Mouse (Mus musculus): ENCODE measurements around the gene Rgs13. TPM values are rescaled to one million over a fixed set of nuclear protein-coding genes. Genes with fewer than 3 reads are reported as not detected.

The Rgs13 gene
- polyA plus RNA-seq (2015; fragmentation: Nextera tagmentation; extraction: Ambion mirVana) = not detected in 2 replicates

DNA sequence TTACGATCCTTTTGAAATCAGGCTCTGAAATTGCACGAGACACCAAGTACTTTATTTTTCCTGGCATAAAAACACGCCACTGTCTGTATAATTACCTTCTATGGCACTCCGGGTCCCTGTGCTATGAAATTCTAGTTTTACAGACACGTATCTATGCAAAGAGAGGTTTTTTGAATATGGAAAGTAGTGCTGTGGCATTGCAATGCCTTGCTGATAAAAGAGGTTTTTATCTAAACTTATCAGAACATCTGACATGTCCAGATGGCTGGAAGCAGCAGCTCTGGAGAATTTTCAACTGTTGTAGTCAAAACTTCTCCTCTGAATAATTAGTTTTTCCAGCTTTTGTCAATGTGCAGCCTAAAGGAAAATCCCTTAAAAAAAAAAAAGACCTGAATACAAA lies at the start of gene Rgs13:
Gene Rgs13 (minus strand): TSS at position 207 of the 400 bp plus-strand sequence.
- Histone ChIP-seq H3K27me3 (ENCODE audit: insufficient read depth, low read length) (no peaks in the 10 kb centered on the region), H3K9me3 (ENCODE audit: low read length) (no peaks in the 10 kb centered on the region), H3K4me1 (ENCODE audit: insufficient read depth) (no peaks in the 10 kb centered on the region), H3K4me3 (ENCODE audit: low read depth, low read length) (no peak within 1 kb of the TSS), H3K27ac (ENCODE audit: low read depth) (no peak within 1 kb of the TSS), H3K36me3 (replicated peaks; ENCODE audit: insufficient read depth, low read length) (no peaks in the 10 kb centered on the region), H3K4me2 (ENCODE audit: low read depth, low read length) (no peak within 1 kb of the TSS), H3K9ac (replicated peaks) (no peak within 1 kb of the TSS)
- TF ChIP-seq EP300 (IDR thresholded peaks at IDR 0.05; ENCODE audit: low read depth) = no peak
- TF ChIP-seq CTCF (IDR thresholded peaks at IDR 0.05; ENCODE audit: low read depth) = no peak
- no peak for DNase-seq
- no peak for ATAC-seq
- 70% methylated on average over 5 of the region's 5 CpGs for WGBS (ENCODE audit: insufficient replicate concordance)

DNA sequence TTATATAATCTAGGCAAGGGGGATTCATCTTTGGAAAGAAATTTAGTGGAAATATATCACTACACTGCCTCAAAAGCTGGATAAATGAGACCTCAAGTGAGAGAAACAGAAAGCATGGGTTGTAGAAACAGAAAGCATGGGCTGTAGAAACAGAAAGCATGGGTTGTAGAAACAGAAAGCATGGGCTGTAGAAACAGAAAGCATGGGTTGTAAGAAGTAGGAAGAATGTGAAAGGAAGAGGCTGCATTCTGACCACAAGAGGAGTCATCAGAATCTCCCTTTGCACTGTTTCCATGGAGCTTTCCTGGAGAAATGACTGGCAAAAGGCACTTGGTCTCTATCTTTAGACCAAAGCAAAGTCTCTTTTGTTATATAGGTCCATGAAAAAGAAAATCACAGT lies 38.1 kb upstream of the Rgs13 start:
- TF ChIP-seq EP300 (IDR thresholded peaks at IDR 0.05; ENCODE audit: low read depth) (no peak), CTCF (IDR thresholded peaks at IDR 0.05; ENCODE audit: low read depth) (no peak)
- H3K27me3 ChIP-seq (ENCODE audit: insufficient read depth, low read length) = no peaks in the 10 kb centered on the region

GRCm38 (mm10) chr1:144210912-144211311 lies 33.7 kb upstream of the Rgs13 start:
- Histone ChIP-seq H3K9me3 (ENCODE audit: low read length) (no peaks in the 10 kb centered on the region), H3K4me3 (ENCODE audit: low read depth, low read length) (no peak overlapping the region), H3K9ac (replicated peaks) (no peak overlapping the region), H3K36me3 (replicated peaks; ENCODE audit: insufficient read depth, low read length) (no peaks in the 10 kb centered on the region), H3K27ac (ENCODE audit: low read depth) (no peak overlapping the region), H3K4me1 (ENCODE audit: insufficient read depth) (no peaks in the 10 kb centered on the region), H3K4me2 (ENCODE audit: low read depth, low read length) (no peak overlapping the region), H3K27me3 (ENCODE audit: insufficient read depth, low read length) (no peaks in the 10 kb centered on the region)
- 64% methylated on average over 3 of the region's 3 CpGs for WGBS (ENCODE audit: insufficient replicate concordance)
- ATAC-seq (no peak), DNase-seq (no peak)
- no peak for TF ChIP-seq EP300 (IDR thresholded peaks at IDR 0.05; ENCODE audit: low read depth)
- TF ChIP-seq CTCF (IDR thresholded peaks at IDR 0.05; ENCODE audit: low read depth) = no peak

More for the DNA sequence above, 38.1 kb upstream of the Rgs13 start:
- no peak overlapping the region for H3K27ac ChIP-seq (ENCODE audit: low read depth)
- no peak for ATAC-seq
- H3K4me1 ChIP-seq (ENCODE audit: insufficient read depth) = no peaks in the 10 kb centered on the region
- no peaks in the 10 kb centered on the region for H3K36me3 ChIP-seq (replicated peaks; ENCODE audit: insufficient read depth, low read length)
- no peak overlapping the region for H3K4me3 ChIP-seq (ENCODE audit: low read depth, low read length)
- no peak overlapping the region for H3K4me2 ChIP-seq (ENCODE audit: low read depth, low read length)
- DNase-seq = no peak
- H3K9ac ChIP-seq (replicated peaks) = no peak overlapping the region
- no peaks in the 10 kb centered on the region for H3K9me3 ChIP-seq (ENCODE audit: low read length)

GRCm38 (mm10) chr1:144206281-144207061 lies 29.3 kb upstream of the Rgs13 start:
- H3K9me3 ChIP-seq (ENCODE audit: low read length) = no peaks in the 10 kb centered on the region
- H3K27ac ChIP-seq (ENCODE audit: low read depth) = no peak overlapping the region
- H3K27me3 ChIP-seq (ENCODE audit: insufficient read depth, low read length) = no peaks in the 10 kb centered on the region
- DNase-seq (no peak), ATAC-seq (no peak)
- H3K4me2 ChIP-seq (ENCODE audit: low read depth, low read length) = no peak overlapping the region
- H3K4me1 ChIP-seq (ENCODE audit: insufficient read depth) = no peaks in the 10 kb centered on the region
- WGBS (ENCODE audit: insufficient replicate concordance) = 65% methylated on average over 7 of the region's 7 CpGs
- H3K36me3 ChIP-seq (replicated peaks; ENCODE audit: insufficient read depth, low read length) = no peaks in the 10 kb centered on the region
- no peak overlapping the region for H3K4me3 ChIP-seq (ENCODE audit: low read depth, low read length)
- TF ChIP-seq CTCF (IDR thresholded peaks at IDR 0.05; ENCODE audit: low read depth) (no peak), EP300 (IDR thresholded peaks at IDR 0.05; ENCODE audit: low read depth) (no peak)
- no peak overlapping the region for H3K9ac ChIP-seq (replicated peaks)

DNA sequence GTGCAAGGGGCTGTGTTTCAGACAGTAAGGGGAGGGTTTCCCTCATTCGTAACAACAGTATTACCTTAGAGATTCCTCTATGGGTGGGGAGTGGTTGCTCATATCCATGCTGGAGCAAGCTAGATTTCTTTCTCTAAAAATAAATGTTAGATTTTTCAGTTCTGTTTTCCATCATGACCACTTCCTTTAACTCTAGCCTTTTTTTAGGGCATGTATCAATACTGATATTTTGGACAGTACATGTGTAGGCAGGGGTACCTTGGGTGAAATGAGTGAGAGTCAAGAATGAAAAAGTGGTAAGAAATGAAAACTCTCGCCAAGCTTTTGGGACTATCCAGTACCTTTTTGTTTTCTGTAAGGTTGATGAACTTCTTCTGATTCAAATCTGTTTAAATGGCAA lies 27.6 kb upstream of the Rgs13 start:
- no peak overlapping the region for H3K9ac ChIP-seq (replicated peaks)
- H3K27me3 ChIP-seq (ENCODE audit: insufficient read depth, low read length) = no peaks in the 10 kb centered on the region
- no peak overlapping the region for H3K4me2 ChIP-seq (ENCODE audit: low read depth, low read length)
- ATAC-seq (no peak), DNase-seq (no peak)
- H3K36me3 ChIP-seq (replicated peaks; ENCODE audit: insufficient read depth, low read length) = no peaks in the 10 kb centered on the region
- TF ChIP-seq CTCF (IDR thresholded peaks at IDR 0.05; ENCODE audit: low read depth) (no peak), EP300 (IDR thresholded peaks at IDR 0.05; ENCODE audit: low read depth) (no peak)
- H3K4me3 ChIP-seq (ENCODE audit: low read depth, low read length) = no peak overlapping the region
- no peaks in the 10 kb centered on the region for H3K4me1 ChIP-seq (ENCODE audit: insufficient read depth)
- 75% methylated on average over 2 of the region's 2 CpGs for WGBS (ENCODE audit: insufficient replicate concordance)
- no peaks in the 10 kb centered on the region for H3K9me3 ChIP-seq (ENCODE audit: low read length)
- no peak overlapping the region for H3K27ac ChIP-seq (ENCODE audit: low read depth)

DNA sequence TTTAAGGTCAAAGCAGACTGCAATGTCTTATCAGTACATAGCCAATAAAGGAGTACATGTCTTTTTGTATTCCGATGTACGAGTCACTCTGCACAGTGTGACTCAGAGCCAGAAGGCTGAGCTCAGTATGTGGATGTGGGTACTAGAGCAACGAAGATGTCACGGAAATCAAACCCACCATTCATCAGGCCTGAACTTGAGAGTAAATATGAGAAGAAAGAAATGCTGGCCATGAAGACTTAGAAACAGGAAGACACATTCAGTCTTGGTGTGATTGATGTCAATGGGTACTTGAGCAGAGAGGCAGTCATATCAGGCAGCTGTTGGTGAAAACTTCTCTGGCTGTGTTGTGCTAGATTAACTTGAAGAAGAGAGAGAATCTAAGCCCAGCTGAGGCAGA lies 25.8 kb upstream of the Rgs13 start:
- ATAC-seq = no peak
- WGBS (ENCODE audit: insufficient replicate concordance) = 43% methylated on average over 4 of the region's 4 CpGs

More for the DNA sequence above, 25.8 kb upstream of the Rgs13 start:
- Histone ChIP-seq H3K36me3 (replicated peaks; ENCODE audit: insufficient read depth, low read length) (no peaks in the 10 kb centered on the region), H3K9me3 (ENCODE audit: low read length) (no peaks in the 10 kb centered on the region), H3K27me3 (ENCODE audit: insufficient read depth, low read length) (no peaks in the 10 kb centered on the region), H3K4me1 (ENCODE audit: insufficient read depth) (no peaks in the 10 kb centered on the region), H3K9ac (replicated peaks) (no peak overlapping the region), H3K27ac (ENCODE audit: low read depth) (no peak overlapping the region), H3K4me2 (ENCODE audit: low read depth, low read length) (no peak overlapping the region), H3K4me3 (ENCODE audit: low read depth, low read length) (no peak overlapping the region)
- no peak for DNase-seq
- TF ChIP-seq EP300 (IDR thresholded peaks at IDR 0.05; ENCODE audit: low read depth) = no peak
- no peak for TF ChIP-seq CTCF (IDR thresholded peaks at IDR 0.05; ENCODE audit: low read depth)
